Mouse (Mus musculus) heart, embryonic 16.5 days (tissue): ENCODE data around the gene Mpnd. TPM values are rescaled to one million over a fixed set of nuclear protein-coding genes. Genes with fewer than 3 reads are reported as not detected.
"Not testable (repeated sequence)": the region's sequence is repeated elsewhere in the genome, so short reads cannot be mapped to it uniquely, and the experiment has no call there.

Source experiments
- ATAC-seq: fragments of 200-750 bp; cut with Nextera tagmentation; replicated peaks from 2 replicates; pipeline ENCODE4 v1.8.0; 2017; ENCODE audit warnings: moderate number of reproducible peaks; ENCODE audit not compliant: insufficient read depth, low FRiP score; ENCODE audit errors: extremely low read depth
- H3K27ac ChIP-seq: fragments of 300-500 bp; sonication (generic); 2 replicates; pipeline ENCODE4 v1.5.1; 2014; ENCODE audit warnings: mild to moderate bottlenecking, low read length, control low read depth, moderate library complexity
- H3K27me3 ChIP-seq: fragments of 300-500 bp; sonication (generic); 2 replicates; pipeline ENCODE4 v1.6.1; 2014; ENCODE audit warnings: low read length, mixed read lengths; ENCODE audit not compliant: control insufficient read depth, insufficient read depth
- H3K36me3 ChIP-seq: fragments of 300-500 bp; sonication (generic); 2 replicates; pipeline ENCODE4 v1.6.1; 2014; ENCODE audit not compliant: control insufficient read depth, insufficient read depth
- H3K4me1 ChIP-seq: fragments of 300-500 bp; sonication (generic); 2 replicates; pipeline ENCODE4 v1.6.1; 2014; ENCODE audit warnings: low read length, mixed read lengths; ENCODE audit not compliant: control insufficient read depth, insufficient read depth
- H3K4me2 ChIP-seq: fragments of 300-500 bp; sonication (generic); 2 replicates; pipeline ENCODE4 v1.6.1; 2014; ENCODE audit warnings: low read depth, mild to moderate bottlenecking, control low read depth, low read length
- H3K4me3 ChIP-seq: fragments of 300-500 bp; sonication (generic); 2 replicates; pipeline ENCODE4 v1.5.1; 2014; ENCODE audit warnings: mild to moderate bottlenecking, control low read depth, low read length
- H3K9ac ChIP-seq: fragments of 300-500 bp; sonication (generic); 2 replicates; pipeline ENCODE4 v1.6.1; 2014; ENCODE audit warnings: low read length, control low read depth
- H3K9me3 ChIP-seq: fragments of 300-500 bp; sonication (generic); replicated peaks from 2 replicates; pipeline ENCODE4 v1.6.1; 2016; ENCODE audit warnings: low read length; ENCODE audit not compliant: control insufficient read depth
- WGBS: fragments of 180-500 bp; shearing (Covaris S2); extraction: QIAGEN DNeasy Blood & Tissue Kit; methylation state at CpG from one replicate; pipeline ENCODE4 v1.1.7; 2014; 5-methylcytosine and 5-hydroxymethylcytosine counted together
- polyA plus RNA-seq: library from polyadenylated mRNA; unstranded; fragments of >200 nt; fragmentation: Nextera tagmentation; extraction: Ambion mirVana; gene quantifications from 2 replicates; pipeline ENCODE4 v1.2.1, GENCODE M21; 2015

The Mpnd gene
- polyA plus RNA-seq, 1 experiment from 2014 or later = 77.4 TPM

DNA sequence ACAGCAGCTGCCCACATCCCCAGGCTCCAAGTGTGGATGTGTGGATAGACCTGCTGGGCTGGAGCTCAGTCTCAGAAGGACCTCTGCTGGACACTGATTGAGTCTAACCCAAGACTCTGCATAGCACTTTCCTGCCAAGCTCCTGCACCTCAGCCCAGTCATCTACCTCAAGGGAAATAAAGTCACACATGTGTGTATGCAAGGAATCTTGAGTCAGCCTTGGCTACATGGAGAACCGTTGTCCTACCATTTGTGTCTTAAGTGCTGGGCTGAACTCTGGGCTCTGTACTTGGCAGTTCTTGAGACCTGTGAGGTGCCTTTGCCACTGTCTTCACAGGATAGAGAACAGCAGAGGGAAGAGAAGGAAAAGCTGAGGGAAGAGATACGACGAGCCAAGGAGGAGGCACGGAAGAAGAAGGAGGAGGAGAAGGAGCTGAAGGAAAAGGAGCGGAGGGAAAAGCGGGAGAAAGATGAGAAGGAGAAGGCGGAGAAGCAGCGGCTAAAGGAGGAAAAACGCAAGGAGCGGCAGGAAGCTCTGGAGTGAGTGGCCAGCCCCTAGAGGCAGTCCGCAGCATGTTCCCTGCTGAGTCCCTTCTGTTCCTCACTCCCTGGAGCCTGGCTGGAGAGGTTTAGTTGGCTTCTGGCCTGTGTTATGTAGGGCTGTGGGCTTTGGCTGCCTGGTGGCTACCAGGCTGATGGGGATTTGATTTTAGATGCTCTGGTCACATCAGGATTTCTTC is 52.0 kb downstream of the Mpnd start:
- no peaks in the 10 kb centered on the region for H3K4me1 ChIP-seq
- H3K4me2 ChIP-seq = no peak overlapping the region
- WGBS = 83% methylated on average over 11 of the region's 11 CpGs
- H3K9me3 ChIP-seq = no peaks in the 10 kb centered on the region
- ATAC-seq = no peak
- H3K27me3 ChIP-seq = no peaks in the 10 kb centered on the region
- H3K4me3 ChIP-seq = no peak overlapping the region
- peaks cover 40% of the 10 kb centered on the region for H3K36me3 ChIP-seq
- no peak overlapping the region for H3K9ac ChIP-seq
- no peak overlapping the region for H3K27ac ChIP-seq

DNA sequence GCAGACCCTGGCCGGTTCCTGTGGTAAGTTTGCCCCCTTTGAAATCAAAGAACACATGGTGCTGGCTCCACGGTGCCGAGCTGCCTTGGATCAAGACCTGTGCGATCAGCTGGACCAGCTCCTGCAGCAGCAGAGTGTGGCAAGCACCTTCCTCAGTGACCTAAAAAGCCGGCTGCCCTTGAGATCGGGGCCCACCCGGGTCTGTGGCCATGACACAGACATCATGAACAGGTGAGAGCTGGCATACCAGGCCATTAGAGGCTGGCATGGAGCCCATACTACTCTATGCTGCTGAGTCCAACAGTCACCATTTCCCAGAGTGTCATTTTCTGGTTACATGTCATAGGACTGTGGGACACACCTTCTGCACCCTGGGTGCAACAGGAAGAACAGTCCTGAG is 56.6 kb downstream of the Mpnd start:
- ATAC-seq = no peak
- H3K9me3 ChIP-seq = no peaks in the 10 kb centered on the region
- no peak overlapping the region for H3K4me3 ChIP-seq
- no peak overlapping the region for H3K27ac ChIP-seq
- H3K36me3 ChIP-seq = peaks cover 79% of the 10 kb centered on the region
- 87% methylated on average over 7 of the region's 7 CpGs for WGBS
- H3K27me3 ChIP-seq = no peaks in the 10 kb centered on the region
- H3K9ac ChIP-seq = no peak overlapping the region
- no peak overlapping the region for H3K4me2 ChIP-seq
- no peaks in the 10 kb centered on the region for H3K4me1 ChIP-seq

DNA sequence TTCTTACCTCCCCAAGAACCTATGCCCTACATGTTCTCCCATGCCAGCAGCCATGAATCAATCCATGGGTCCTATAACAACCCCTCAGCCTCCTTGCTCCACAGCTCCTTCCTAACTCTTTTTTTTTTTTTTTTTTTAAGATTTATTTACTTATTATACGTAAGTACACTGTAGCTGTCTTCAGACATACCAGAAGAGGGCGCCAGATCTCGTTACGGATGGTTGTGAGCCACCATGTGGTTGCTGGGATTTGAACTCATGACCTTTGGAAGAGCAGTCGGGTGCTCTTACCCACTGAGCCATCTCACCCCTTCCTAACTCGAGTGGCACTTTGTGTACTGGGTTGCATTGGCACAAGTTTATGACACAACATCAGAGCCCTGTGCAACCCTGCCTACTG is 60.2 kb downstream of the Mpnd start:
- not testable (repeated sequence) for H3K9ac ChIP-seq, H3K27ac ChIP-seq, H3K27me3 ChIP-seq, H3K9me3 ChIP-seq, H3K4me3 ChIP-seq, ATAC-seq, H3K4me2 ChIP-seq, H3K4me1 ChIP-seq
- H3K36me3 ChIP-seq = peaks cover 86% of the 10 kb centered on the region
- WGBS = 86% methylated on average over 6 of the region's 6 CpGs

Other genes starting within 250 kb of the Mpnd start
- gene Zfp119a, start 126.8 kb upstream of the Mpnd start, polyA plus RNA-seq = 6.1 and 7.0 TPM in 2 replicates
- gene Zfp959, start 113.6 kb upstream of the Mpnd start, polyA plus RNA-seq = 9.2 and 10.1 TPM in 2 replicates
- 4.9 and 6.5 TPM in 2 replicates for gene Zfp119b, start 56.2 kb upstream of the Mpnd start, polyA plus RNA-seq
- gene Ebi3, start 53.1 kb upstream of the Mpnd start, polyA plus RNA-seq = 1.4 and 1.7 TPM in 2 replicates
- gene Yju2, start 46.6 kb upstream of the Mpnd start, polyA plus RNA-seq = 18.4 and 19.3 TPM in 2 replicates
- gene Shd, start 35.2 kb upstream of the Mpnd start, polyA plus RNA-seq = 6.6 and 6.9 TPM in 2 replicates
- gene Fsd1, start 19.2 kb upstream of the Mpnd start, polyA plus RNA-seq = 2.3 and 3.5 TPM in 2 replicates
- 16.6 and 17.9 TPM in 2 replicates for gene Stap2, start 127 bp upstream of the Mpnd start, polyA plus RNA-seq
- gene Sh3gl1, start 30.9 kb downstream of the Mpnd start, polyA plus RNA-seq = 81.1 and 82.8 TPM in 2 replicates
- gene Chaf1a, start 34.7 kb downstream of the Mpnd start, polyA plus RNA-seq = 12.1 and 12.7 TPM in 2 replicates
- gene Ubxn6, start 69.3 kb downstream of the Mpnd start, polyA plus RNA-seq = 44.9 and 46.2 TPM in 2 replicates
- 82.7 and 88.3 TPM in 2 replicates for gene Hdgfl2, start 73.9 kb downstream of the Mpnd start, polyA plus RNA-seq
- gene Plin4, start 104.1 kb downstream of the Mpnd start, polyA plus RNA-seq = 1.7 TPM in 2 replicates
- 1.6 and 2.7 TPM in 2 replicates for gene Plin5, start 111.9 kb downstream of the Mpnd start, polyA plus RNA-seq
- 2.0 and 2.4 TPM in 2 replicates for gene Lrg1, start 116.3 kb downstream of the Mpnd start, polyA plus RNA-seq
- 0.70 and 1.2 TPM in 2 replicates for gene Sema6b, start 134.6 kb downstream of the Mpnd start, polyA plus RNA-seq
- 8.2 and 9.0 TPM in 2 replicates for gene Tnfaip8l1, start 156.8 kb downstream of the Mpnd start, polyA plus RNA-seq
- 69.9 and 75.1 TPM in 2 replicates for gene Mydgf, start 178.2 kb downstream of the Mpnd start, polyA plus RNA-seq
- gene Dpp9, start 213.2 kb downstream of the Mpnd start, polyA plus RNA-seq = 23.4 and 26.4 TPM in 2 replicates